Mouse (Mus musculus): ENCODE results near the gene Kcne4. TPM values are rescaled to one million over a fixed set of nuclear protein-coding genes. Genes with fewer than 3 reads are reported as not detected.

Gene Kcne4
- not detected for polyA plus RNA-seq (2017; shearing (Covaris generic))

GRCm38 (mm10) chr1:78816639-78817038 is at the start of gene Kcne4:
TSS of gene Kcne4 (plus strand) at chr1:78816758.

Other genes starting within 250 kb of the Kcne4 start
- gene Acsl3, start 158.9 kb upstream of the Kcne4 start, polyA plus RNA-seq (2017; shearing (Covaris generic)) = 4.3 TPM
- gene Utp14b, start 158.7 kb upstream of the Kcne4 start, polyA plus RNA-seq (2017; shearing (Covaris generic)) = 0.51 TPM

Data from inflammation-experienced regulatory T-cells, adult 16 weeks (primary cell).